Mouse (Mus musculus) C3H10T1/2 (cell line): ENCODE results near the gene Bcat2. TPM values are rescaled to one million over a fixed set of nuclear protein-coding genes. Genes with fewer than 3 reads are reported as not detected.

Experiments used
- polyA plus RNA-seq, 2 experiments: library from polyadenylated mRNA; unstranded; fragments of >200 nt; fragmentation: generic; extraction: Trizol; gene quantifications; one replicate each; pipeline ENCODE4 v1.2.1; 2012; ENCODE audit warnings: missing spikeins in 2 of 2

The Bcat2 gene
- 10 to 100 TPM; 37.7 to 68.6 TPM for polyA plus RNA-seq

DNA sequence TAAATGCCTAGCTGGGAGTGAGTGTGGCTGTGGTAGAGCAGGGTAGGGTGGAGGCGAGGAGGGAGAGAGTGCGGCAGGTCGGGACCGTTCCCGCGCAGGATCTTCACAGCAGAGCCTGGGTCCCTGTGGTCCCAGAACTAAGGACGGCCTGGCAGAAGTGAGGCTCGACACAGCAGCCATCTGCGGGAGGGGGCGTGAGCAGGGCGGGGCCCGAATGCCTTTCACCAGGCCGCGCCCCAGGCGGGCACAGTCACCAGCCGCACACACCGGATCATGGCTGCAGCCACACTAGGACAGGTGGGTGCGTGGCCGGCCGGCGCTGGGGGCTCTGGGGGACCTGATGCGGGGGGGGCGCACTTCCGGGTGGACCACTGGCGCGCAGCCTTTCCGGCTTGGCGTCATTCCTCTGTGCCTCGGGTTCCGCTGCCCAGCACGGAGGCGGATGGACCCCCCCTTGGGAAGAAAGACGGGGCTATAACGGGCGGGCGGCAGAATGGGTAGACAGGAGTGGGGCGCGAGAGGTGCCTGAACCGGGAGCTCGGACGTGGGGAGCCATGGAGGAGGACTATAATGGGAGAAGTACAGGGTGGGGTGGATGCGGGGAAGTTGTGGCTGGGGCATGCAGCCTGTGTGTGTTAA is at the start of gene Bcat2:
Gene Bcat2, plus strand, starts transcription at position 51 of the 639 bp plus-strand sequence.

DNA sequence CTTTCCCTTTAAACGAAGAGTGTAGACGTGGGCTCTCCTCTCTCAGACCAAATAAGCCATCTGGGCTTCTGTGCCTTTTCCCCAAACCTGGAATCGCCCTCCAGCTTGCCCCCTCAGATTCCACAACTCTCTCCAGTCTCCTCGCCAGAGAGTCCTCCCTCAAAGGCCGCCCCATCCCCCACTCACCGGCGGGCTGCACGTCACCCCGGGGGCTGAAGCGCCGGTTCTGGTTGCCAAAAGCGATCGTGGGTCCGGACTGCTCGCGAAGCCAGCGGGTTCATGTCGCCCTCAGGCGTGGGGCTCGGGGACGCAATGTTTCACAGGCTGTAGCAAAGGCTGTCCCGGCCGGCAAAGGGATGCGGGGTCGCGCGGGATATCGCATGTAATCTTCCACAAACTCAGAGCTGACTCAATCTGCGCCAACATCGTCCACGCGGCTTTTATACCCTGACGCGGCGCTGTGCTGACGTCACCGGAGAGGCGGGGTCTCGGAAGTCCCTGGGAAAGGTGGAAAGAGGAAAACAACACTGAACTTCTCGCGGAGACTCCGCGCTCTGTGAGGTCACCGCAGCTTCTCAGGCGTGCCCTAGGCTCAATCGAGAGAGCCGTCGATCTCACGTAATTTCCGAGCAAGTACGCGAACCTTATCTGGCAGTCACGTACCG is 44.0 kb upstream of the Bcat2 start, which contains the start of the genes Ppp1r15a and Plekha4:
Gene Ppp1r15a, minus strand, starts transcription at position 460 of the 665 bp plus-strand sequence.
Gene Plekha4, plus strand, starts transcription at position 522 of the 665 bp plus-strand sequence.

DNA sequence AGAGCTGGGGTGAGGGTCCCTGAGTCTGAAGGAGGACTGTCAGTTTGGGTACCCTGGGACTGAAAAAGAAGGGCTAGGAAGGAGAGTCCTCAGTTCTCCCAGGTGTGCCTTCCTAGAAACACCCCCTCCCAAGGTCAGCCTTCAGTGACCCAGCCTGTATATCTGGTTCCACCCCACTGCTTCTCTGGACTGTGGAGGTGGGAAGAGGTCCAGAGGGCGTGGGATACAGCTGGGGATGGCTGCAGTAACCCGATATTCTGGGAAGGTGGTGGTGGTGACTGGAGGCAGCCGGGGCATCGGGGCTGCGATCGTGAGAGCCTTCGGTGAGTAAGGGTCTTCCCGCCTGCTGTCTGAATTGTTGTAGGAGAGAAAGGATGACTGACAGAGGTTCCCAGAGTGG is 15.2 kb upstream of the Bcat2 start, which contains the start of gene Hsd17b14:
Gene Hsd17b14, plus strand, starts transcription at position 150 of the 400 bp plus-strand sequence.

DNA sequence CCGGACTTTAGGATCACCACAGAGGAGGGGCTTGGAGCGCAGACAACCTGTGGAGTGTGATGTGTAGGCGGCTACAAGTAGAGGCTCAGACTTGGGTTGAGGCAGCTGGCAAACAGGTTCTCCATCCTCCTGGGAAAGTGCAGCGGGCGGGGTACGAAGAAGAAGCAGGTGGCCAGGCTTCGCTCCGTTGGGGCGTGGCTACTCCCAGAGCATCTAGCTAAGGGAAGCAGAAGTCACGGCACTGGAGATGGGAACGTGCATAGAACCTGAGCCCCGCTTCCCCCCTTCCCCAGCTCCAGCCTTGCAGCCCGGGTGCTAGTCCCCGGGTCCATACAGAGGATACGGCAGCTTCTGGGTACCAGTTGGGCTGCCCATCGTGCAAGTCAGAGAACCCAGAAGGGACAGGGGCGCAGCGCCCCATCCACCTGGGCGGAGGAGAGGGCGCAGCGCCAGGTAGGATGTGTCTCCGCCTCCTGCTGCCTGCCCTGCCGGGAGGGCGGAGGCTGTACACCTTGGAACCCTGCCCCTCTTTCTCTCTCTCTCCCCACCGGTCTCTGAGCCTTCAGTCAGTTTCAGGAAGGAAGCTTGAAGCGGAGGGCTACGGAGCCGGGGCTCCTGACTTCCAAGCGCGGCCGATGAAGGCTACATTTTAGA is 47.2 kb downstream of the Bcat2 start, which contains the start of gene Fut1:
Gene Fut1, plus strand, starts transcription at position 248 of the 654 bp plus-strand sequence.

DNA sequence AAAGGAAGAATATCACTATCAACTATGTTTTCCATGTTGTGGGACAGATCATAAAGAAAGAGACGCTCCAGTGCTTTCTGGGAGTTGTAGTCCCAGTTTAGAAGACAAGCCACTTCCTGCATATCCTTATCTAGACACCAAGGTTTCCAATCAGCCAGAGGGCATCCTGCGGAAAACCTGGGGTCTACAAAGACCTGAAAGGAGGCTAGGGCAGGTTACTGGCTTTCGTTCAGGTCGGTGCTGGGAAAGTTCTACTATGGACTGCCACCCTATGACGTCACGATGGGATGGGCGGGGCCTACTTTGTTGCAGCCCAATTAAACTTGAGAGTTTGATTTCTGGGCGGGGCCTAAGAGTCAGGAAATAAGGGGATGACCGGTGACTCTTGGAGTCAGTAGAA is 51.5 kb downstream of the Bcat2 start, which contains the start of gene Izumo1:
Gene Izumo1, plus strand, starts transcription at position 369 of the 400 bp plus-strand sequence.

DNA sequence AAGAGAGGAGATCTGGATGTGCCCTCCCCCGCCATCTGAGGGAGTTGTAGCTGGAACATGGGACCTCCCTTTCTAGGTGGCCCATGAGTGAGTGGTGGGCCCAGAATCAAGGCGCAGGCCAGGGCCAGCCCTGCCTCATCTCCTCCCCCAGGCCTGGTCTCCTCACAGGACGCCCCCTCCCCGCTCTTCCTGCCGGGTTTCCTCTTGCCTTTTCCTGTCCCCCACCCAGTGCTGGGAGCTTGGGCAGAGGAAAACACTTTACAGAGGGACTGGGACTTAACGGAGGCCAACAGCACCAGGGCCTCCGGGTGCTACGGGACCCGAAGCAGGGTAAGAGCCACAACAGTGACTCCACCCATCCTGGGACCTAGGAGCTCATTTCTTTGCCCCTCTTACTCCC is 57.3 kb downstream of the Bcat2 start, which contains the start of gene Rasip1:
Gene Rasip1, plus strand, starts transcription at position 228 of the 400 bp plus-strand sequence.

Other genes starting within 250 kb of the Bcat2 start
- gene Trpm4, start 236.4 kb upstream of the Bcat2 start, polyA plus RNA-seq, result 10 to 100 TPM; 23.4 to 26.2 TPM
- gene Hrc, start 234.9 kb upstream of the Bcat2 start, polyA plus RNA-seq, result under 1 TPM; 0.02 to 0.06 TPM
- 1 to 10 TPM; 1.1 to 2.1 TPM for gene Ppfia3, start 203.1 kb upstream of the Bcat2 start, polyA plus RNA-seq
- gene Lin7b, start 199.6 kb upstream of the Bcat2 start, polyA plus RNA-seq, result 1 to 10 TPM in 1 of 2 experiments, under 1 TPM in 1; 0.23 to 1.8 TPM
- gene Snrnp70, start 174.4 kb upstream of the Bcat2 start, polyA plus RNA-seq, result 100 to 1,000 TPM; 229 to 271 TPM
- not detected for gene Kcna7, start 164.5 kb upstream of the Bcat2 start, polyA plus RNA-seq
- gene Ntf5, start 156.5 kb upstream of the Bcat2 start, polyA plus RNA-seq, result under 1 TPM; 0.35 to 0.94 TPM
- under 1 TPM in 1 of 2 experiments, not detected in 1; 0.11 TPM for gene Lhb, start 149.3 kb upstream of the Bcat2 start, polyA plus RNA-seq
- gene Gys1, start 135.3 kb upstream of the Bcat2 start, polyA plus RNA-seq, result 10 to 100 TPM; 10.3 to 18.4 TPM
- 100 to 1,000 TPM in 1 of 2 experiments, 10 to 100 TPM in 1; 68.4 to 154 TPM for gene Ruvbl2, start 132.1 kb upstream of the Bcat2 start, polyA plus RNA-seq
- gene Ftl1, start 110.3 kb upstream of the Bcat2 start, polyA plus RNA-seq, result over 10,000 TPM in 1 of 2 experiments, 1,000 to 10,000 TPM in 1; 3,673 to 13,112 TPM
- gene Bax, start 103.3 kb upstream of the Bcat2 start, polyA plus RNA-seq, result 100 to 1,000 TPM; 253 to 519 TPM
- gene Tulp2, start 88.3 kb upstream of the Bcat2 start, polyA plus RNA-seq, result 1 to 10 TPM in 1 of 2 experiments, under 1 TPM in 1; 0.09 to 1.7 TPM
- not detected for gene Gm45808, start 83.3 kb upstream of the Bcat2 start, polyA plus RNA-seq
- under 1 TPM; 0.07 to 0.21 TPM for gene Dhdh, start 81.3 kb upstream of the Bcat2 start, polyA plus RNA-seq
- gene Nucb1, start 59.7 kb upstream of the Bcat2 start, polyA plus RNA-seq, result 100 to 1,000 TPM in 1 of 2 experiments, 10 to 100 TPM in 1; 66.5 to 268 TPM
- 10 to 100 TPM in 1 of 2 experiments, 1 to 10 TPM in 1; 9.1 to 24.6 TPM for gene Ppp1r15a, start 43.9 kb upstream of the Bcat2 start, polyA plus RNA-seq
- 10 to 100 TPM in 1 of 2 experiments, under 1 TPM in 1; 0.27 to 17.6 TPM for gene Plekha4, start 43.8 kb upstream of the Bcat2 start, polyA plus RNA-seq
- gene Hsd17b14, start 15.3 kb upstream of the Bcat2 start, polyA plus RNA-seq, result 1 to 10 TPM in 1 of 2 experiments, under 1 TPM in 1; 0.71 to 5.8 TPM
- under 1 TPM in 1 of 2 experiments, not detected in 1; 0.27 TPM for gene Fgf21, start 45.3 kb downstream of the Bcat2 start, polyA plus RNA-seq
- not detected for gene Fut1, start 47.1 kb downstream of the Bcat2 start, polyA plus RNA-seq
- gene Izumo1, start 51.7 kb downstream of the Bcat2 start, polyA plus RNA-seq, result not detected
- under 1 TPM; 0.05 to 0.07 TPM for gene Rasip1, start 57.3 kb downstream of the Bcat2 start, polyA plus RNA-seq
- gene Mamstr, start 69.8 kb downstream of the Bcat2 start, polyA plus RNA-seq, result 1 to 10 TPM in 1 of 2 experiments, under 1 TPM in 1; 0.05 to 1.3 TPM
- gene Fut2, start 96.2 kb downstream of the Bcat2 start, polyA plus RNA-seq, result under 1 TPM in 1 of 2 experiments, not detected in 1; 0.06 TPM
- 1 to 10 TPM in 1 of 2 experiments, under 1 TPM in 1; 0.04 to 3.3 TPM for gene Ntn5, start 113.9 kb downstream of the Bcat2 start, polyA plus RNA-seq
- gene Sec1, start 124.2 kb downstream of the Bcat2 start, polyA plus RNA-seq, result 1 to 10 TPM in 1 of 2 experiments, under 1 TPM in 1; 0.42 to 1.3 TPM
- gene Car11, start 129.7 kb downstream of the Bcat2 start, polyA plus RNA-seq, result 10 to 100 TPM in 1 of 2 experiments, under 1 TPM in 1; 0.81 to 21.1 TPM
- gene Dbp, start 134.9 kb downstream of the Bcat2 start, polyA plus RNA-seq, result 10 to 100 TPM; 13.0 to 47.5 TPM
- 1,000 to 10,000 TPM; 3,564 to 8,503 TPM for gene Rpl18, start 145.3 kb downstream of the Bcat2 start, polyA plus RNA-seq
- gene Sphk2, start 147.8 kb downstream of the Bcat2 start, polyA plus RNA-seq, result 10 to 100 TPM; 13.6 to 20.8 TPM
- gene Fam83e, start 151.1 kb downstream of the Bcat2 start, polyA plus RNA-seq, result under 1 TPM; 0.05 to 0.09 TPM
- gene Spaca4, start 155.7 kb downstream of the Bcat2 start, polyA plus RNA-seq, result under 1 TPM in 1 of 2 experiments, not detected in 1; 0.12 TPM
- under 1 TPM; 0.12 to 0.25 TPM for gene Lmtk3, start 213.6 kb downstream of the Bcat2 start, polyA plus RNA-seq
- gene Sult2b1, start 214.5 kb downstream of the Bcat2 start, polyA plus RNA-seq, result under 1 TPM; 0.11 to 0.41 TPM
- 100 to 1,000 TPM; 107 to 115 TPM for gene Cyth2, start 244.4 kb downstream of the Bcat2 start, polyA plus RNA-seq